Mouse (Mus musculus) heart, postnatal 0 days (tissue): ENCODE measurements at regions not wholly inside any gene's neighbourhood (a gene's known extent, or its start where the extent isn't known, plus 50 kb on each side); places are given as distances from the start of the nearest gene placed in this dataset.

Experiments
- CTCF ChIP-seq: IDR thresholded peaks from 2 replicates; pipeline ENCODE4 v1.5.1; 2016; ENCODE audit warnings: antibody characterized with exemption, control low read depth, low read depth
- EP300 ChIP-seq: IDR thresholded peaks from 2 replicates; pipeline ENCODE4 v1.6.1; 2016; ENCODE audit warnings: antibody characterized with exemption, low read depth

DNA sequence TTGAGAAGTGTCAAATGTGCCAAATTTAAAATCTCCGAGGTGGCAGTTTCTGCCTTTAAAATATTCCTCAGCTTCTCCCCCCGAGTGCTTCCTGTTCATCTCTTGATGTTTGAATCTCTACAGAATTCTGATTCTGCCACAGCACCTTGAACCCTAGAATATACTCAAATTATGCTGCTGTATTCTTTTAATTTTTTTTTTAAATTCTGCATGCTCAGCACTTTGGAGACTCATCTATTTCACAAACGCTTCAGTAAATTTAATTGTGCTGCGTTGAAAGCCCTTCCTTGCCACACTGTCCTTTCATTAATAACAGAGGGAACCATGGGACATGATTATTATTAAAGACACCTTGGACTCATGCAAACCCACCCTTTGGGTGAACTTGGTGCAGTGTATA lies 408.8 kb upstream of the Ubash3b start:
- TF ChIP-seq CTCF (no peak), EP300 (no peak)
